Mouse (Mus musculus) thymus, postnatal 25 days (tissue): Measurements from ENCODE around the gene Gpatch8.

Experiments
- DNase-seq: peaks from one replicate; pipeline ENCODE4 v3.0.0; 2022

Gpatch8 gene

GRCm38 (mm10) chr11:102556031-102556715, at the start of gene Gpatch8:
TSS of gene Gpatch8 (minus strand) at chr11:102556392.
- peak; percentile 91 for DNase-seq

- DNase-seq, result no peak
Observed at GRCm38 (mm10) chr11:102604777-102605552, 48.8 kb upstream of the Gpatch8 start.

- no peak for DNase-seq
Observed at GRCm38 (mm10) chr11:102604010-102604584, 47.9 kb upstream of the Gpatch8 start, which contains the start of gene Fzd2. TSS of gene Fzd2 (plus strand) at chr11:102604396.

- DNase-seq, result no peak
Observed at GRCm38 (mm10) chr11:102603496-102603850, 47.3 kb upstream of the Gpatch8 start.

DNA sequence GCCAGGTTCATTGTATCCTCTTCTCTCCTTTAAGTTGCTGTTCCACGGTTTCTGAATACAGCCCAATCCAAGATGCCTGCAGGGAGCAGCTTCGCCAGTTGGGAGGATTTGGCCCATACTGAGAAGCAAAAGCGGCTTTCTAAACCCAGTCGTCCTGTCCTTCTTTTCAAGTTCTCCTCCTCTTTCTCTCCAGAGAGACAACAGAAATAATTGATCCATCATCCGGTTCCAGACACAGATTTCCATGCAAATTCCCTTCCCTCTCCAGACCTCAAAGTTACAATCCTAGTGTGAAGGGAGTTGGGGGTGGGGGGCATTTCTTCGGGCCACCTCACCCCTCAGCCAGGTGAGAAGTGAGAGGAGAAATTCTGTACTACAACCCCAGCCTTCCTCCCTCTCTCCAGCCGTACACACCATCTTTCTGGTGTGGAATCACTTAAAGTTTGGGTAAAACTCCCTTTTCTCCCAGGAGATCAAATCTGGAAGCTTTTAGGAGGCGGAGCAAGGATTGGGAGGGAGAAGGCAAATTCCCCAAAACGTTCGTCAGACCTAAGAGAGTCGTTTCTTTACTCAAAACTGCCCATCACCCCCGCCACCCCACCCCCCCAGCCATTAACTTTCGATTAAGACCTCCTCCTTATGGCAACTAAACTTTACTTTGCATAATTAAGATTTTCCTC, 46.8 kb upstream of the Gpatch8 start:
- DNase-seq, result no peak

GRCm38 (mm10) chr11:102599912-102600311, 43.7 kb upstream of the Gpatch8 start:
- DNase-seq, result no peak

- DNase-seq, result no peak
Observed at GRCm38 (mm10) chr11:102595341-102595820, 39.2 kb upstream of the Gpatch8 start.

- no peak for DNase-seq
Observed at GRCm38 (mm10) chr11:102587554-102587953, 31.4 kb upstream of the Gpatch8 start.

DNA sequence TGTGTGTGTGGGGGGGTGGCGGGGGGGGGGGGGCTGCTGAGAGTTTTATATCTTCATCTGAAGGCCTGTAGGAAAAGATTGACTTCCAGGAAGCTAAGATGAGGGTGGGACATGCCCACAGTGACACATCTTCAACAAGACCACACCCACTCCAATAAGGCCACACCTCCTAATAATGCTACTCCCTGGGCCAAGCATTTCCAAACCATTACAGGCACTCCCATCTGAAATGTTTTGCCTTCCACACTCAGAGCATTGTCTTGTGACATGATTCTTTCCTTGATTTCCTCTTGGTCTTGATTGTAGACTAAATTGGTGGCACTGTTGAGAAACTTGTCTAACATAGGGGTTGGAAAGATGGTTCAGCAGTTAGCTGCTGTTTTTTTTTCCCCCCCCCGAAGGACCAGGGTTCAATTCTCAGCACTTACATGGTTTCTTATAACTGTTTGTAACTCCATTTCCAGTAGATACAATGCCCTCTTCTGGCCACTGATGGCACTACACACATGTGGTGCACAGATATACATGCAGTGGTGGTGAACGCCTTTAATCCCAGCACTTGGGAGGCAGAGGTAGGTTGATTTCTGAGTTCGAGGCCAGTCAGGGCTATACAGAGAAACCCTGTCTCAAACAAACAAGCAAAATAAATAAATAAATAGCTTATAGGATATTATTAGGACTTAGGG, 30.4 kb upstream of the Gpatch8 start:
- DNase-seq, result no peak

DNA sequence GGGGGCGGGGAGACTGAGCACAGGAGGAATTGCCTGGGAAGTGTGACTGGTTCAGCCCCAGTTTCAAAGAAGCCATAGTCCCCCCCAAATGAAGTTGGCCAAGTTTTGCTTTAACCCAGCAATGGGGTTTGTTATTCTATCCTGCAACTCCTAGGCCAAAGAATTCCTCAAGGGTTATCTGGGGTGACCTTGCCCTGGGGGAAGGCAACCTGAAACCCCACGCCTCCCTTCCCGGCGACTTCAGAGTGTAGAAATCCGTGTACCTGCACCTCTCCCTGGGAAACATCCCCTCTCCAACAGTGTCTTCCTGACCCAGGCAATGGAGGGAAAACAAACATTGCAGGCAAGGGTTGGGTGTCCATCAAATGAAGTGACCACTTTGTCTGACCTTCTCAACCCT, 26.5 kb upstream of the Gpatch8 start:
- no peak for DNase-seq

DNA sequence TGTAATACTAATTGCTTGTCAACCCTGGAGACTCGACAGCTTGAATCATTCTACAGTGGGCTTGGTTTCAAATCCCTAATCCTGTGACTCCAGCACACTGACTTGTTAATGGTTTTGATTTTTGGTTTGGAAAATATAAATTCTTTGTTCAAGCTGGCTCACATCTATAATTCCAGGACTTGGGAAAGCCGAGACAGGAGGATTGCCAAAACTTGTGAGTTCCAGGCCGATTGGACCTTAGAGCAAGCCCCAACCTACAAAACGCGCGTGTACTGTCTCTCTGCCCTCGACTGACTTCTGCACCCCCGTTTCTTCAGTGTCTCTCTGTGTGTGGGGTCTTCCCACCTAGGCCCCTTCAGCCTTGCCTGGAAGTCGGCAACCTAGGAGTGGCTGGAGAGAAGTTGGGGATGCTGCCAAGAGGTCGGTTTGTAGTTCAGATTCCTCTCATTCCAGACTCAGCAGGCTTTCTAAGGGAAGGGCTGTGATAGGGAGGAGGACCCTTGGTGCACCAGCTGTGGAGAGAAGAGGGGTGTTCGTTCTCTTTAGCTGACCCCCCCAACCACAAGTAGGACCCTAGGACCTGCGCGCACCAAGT, 25.9 kb upstream of the Gpatch8 start:
- DNase-seq, result no peak

- DNase-seq, result no peak
Observed at GRCm38 (mm10) chr11:102581281-102582015, 25.3 kb upstream of the Gpatch8 start.

DNA sequence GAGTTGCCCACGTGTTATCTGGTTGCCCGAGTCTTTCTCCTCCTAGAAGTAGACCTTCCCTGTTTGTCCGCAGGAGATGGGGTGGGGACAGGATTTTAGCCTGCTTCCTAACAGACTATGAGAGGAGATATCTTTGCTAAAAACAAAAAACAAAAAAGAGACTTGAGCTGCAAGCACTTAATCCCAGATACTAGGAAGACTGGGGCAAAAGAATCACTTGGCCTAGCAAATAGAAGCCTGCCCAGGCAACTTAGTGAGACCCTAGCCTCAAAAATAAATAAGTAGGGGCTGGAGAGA, 23.8 kb upstream of the Gpatch8 start:
- no peak for DNase-seq

DNA sequence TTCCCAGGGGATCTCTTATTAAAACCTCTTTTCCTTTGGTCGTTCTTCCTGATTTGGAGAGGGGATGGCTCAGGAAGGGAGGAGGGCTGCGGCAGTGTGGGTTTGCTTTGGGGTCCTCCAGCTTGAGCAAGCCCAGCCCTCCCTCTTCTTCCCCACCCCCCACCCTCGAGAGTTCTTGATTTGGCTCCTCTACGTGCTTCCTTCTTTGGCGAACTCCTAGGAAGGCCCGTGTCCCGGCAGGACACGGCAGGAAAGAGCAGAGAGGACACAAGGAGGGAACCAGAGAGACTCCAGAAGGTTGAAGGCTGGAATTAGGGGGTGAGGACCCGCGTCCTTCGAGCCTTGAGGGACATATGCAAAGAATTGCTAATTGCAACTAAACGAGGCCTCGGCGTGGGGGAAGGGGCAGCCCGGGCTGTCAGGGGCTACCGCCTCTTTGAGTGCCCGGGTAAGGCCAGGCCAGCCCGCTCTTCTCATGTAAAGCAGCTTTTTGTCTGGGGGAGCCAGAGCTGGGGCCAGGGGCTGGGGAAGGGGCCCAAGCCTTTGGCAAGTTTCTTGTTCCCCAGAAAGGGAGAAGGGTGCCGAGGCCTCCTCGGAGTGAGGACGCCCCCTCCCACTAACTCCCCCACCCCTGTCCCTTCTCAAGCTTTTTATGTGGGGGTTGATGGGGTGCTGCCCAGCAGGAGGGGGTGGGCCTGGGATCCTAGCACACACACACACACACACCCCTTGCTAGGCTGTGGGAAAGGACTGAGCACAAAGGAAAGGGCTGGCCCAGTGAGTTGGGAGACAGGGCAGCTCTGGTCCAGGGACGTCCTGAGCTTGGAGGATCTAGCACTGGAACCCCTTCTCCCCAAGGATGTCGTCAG, 23.2 kb upstream of the Gpatch8 start, which contains the start of gene Gm11627:
TSS of gene Gm11627 (minus strand) at position 297 of the 869 bp plus-strand sequence.
- DNase-seq, result no peak

DNA sequence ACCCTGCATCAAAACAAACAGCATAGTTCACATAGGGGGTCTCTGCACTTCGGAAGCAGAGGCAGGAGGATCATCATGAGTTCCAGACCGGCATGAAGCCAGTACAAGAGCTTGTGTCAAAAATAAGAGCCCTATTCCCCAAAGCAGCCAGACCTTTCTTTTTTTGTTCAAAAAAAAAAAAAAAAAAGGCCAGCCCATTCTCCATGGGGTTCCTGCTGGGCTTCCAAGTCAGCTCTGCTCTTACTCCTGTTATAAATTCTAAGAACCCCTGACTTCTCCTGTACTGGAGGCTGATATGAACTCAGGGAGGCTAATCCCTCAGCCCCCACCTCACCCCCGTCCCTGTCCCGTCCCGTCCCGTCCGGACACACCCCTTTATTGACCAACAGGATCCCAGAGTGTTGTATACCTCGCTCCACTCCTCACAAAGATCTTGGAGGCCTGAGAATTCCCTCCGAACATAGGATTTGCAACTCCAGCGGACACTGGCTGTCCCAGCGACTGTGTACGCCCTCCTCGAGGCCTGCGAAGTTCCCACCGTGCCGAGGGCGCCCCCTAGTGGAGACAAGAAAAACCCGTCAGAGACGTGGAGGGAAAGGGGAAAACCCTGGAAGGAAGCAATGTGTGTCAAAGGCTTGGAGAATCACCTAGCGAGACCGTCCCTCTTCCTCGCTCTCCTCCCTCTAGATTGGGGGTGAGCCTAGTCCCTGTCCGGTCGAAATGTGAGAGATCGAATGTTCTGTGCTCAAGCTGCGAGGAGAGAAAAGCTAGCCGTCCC, 22.3 kb upstream of the Gpatch8 start:
- DNase-seq, result peak; percentile 75

- DNase-seq, result no peak
Observed at GRCm38 (mm10) chr11:102576050-102576754, 20.0 kb upstream of the Gpatch8 start.

DNA sequence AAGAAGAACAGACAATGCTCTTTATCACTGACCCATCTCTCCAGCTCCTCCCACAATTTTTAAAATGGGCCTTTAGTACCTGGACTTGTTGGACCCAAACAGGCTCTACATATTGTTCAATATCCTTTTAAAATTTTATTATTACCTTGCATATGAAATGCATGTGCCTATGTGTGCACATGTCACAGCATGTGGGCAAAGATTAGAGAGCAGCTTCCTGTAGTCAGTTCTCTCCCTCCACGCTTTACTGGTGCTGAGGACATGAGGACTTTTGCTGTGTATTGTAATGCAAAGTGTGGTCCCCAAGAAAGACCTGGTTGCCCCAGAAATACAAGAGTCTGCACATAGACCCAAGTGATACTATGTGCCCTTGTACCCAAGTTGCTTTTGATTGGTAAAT, 18.8 kb upstream of the Gpatch8 start:
- DNase-seq, result no peak

- DNase-seq, result peak; percentile 77
Observed at GRCm38 (mm10) chr11:102572866-102573663, 16.9 kb upstream of the Gpatch8 start.
